Mouse (Mus musculus) forebrain, embryonic 12.5 days (tissue): ENCODE data around the gene Prkaca. TPM values are rescaled to one million over a fixed set of nuclear protein-coding genes. Genes with fewer than 3 reads are reported as not detected.

Experiments used
- ATAC-seq: fragments of 200-750 bp; cut with Nextera tagmentation; 2 replicates; pipeline ENCODE4 v1.8.0; 2017; ENCODE audit warnings: moderate TSS enrichment; ENCODE audit not compliant: low FRiP score
- H3K27ac ChIP-seq: fragments of 300-500 bp; sonication (generic); 2 replicates; pipeline ENCODE4 v1.5.1; 2016; ENCODE audit warnings: mild to moderate bottlenecking
- H3K27me3 ChIP-seq: fragments of 300-500 bp; sonication (generic); 2 replicates; pipeline ENCODE4 v1.6.1; 2016; ENCODE audit warnings: mild to moderate bottlenecking
- H3K36me3 ChIP-seq: fragments of 300-500 bp; sonication (generic); replicated peaks from 2 replicates; pipeline ENCODE4 v1.6.1; 2016; ENCODE audit warnings: mild to moderate bottlenecking
- H3K4me1 ChIP-seq: fragments of 300-500 bp; sonication (generic); 2 replicates; pipeline ENCODE4 v1.6.1; 2016
- H3K4me2 ChIP-seq: fragments of 300-500 bp; sonication (generic); 2 replicates; pipeline ENCODE4 v1.6.1; 2016; ENCODE audit warnings: mild to moderate bottlenecking, moderate library complexity
- H3K4me3 ChIP-seq: fragments of 300-500 bp; sonication (generic); replicated peaks from 2 replicates; pipeline ENCODE4 v1.5.1; 2016; ENCODE audit warnings: mild to moderate bottlenecking
- H3K9ac ChIP-seq: fragments of 300-500 bp; sonication (generic); 2 replicates; pipeline ENCODE4 v1.6.1; 2016; ENCODE audit warnings: mild to moderate bottlenecking
- H3K9me3 ChIP-seq: fragments of 300-500 bp; sonication (generic); 2 replicates; pipeline ENCODE4 v1.6.1; 2016
- WGBS: fragments of 180-500 bp; shearing (Covaris S2); methylation state at CpG from one replicate; pipeline ENCODE4 v1.1.7; 2016; 5-methylcytosine and 5-hydroxymethylcytosine counted together
- polyA plus RNA-seq: library from polyadenylated mRNA; unstranded; fragments of >200 nt; fragmentation: Nextera tagmentation; extraction: Ambion mirVana; gene quantifications from 2 replicates; pipeline ENCODE4 v1.2.1, GENCODE M21; 2016

Prkaca gene
- polyA plus RNA-seq, 1 experiment from 2014 or later, result 181 TPM

DNA sequence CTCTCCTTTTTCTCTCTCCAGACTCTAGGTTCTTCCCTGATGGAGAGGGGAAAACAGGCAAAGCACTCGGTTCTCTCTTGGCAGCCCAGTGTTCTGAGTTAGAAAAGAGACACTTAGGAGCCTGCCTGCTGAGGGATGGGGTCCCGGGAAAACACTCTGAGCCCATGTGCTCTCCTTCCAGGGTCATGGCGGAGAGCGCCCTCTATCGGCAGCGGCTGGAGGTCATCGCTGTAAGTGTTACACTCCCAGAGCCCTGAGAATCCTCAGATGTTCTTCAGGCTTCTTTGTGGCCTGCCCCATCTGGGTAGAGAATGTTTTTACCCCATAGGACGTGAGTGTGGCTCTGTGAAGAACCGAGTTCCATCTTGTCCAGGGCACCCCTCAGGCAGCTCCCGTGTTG lies 51.4 kb downstream of the Prkaca start:
- Histone ChIP-seq H3K9me3 (no peaks in the 10 kb centered on the region), H3K4me1 (peaks cover 20% of the 10 kb centered on the region; the same call in 1 of the 2 replicates), H3K4me2 (no peak overlapping the region), H3K4me3 (no peak overlapping the region), H3K9ac (no peak overlapping the region), H3K27ac (no peak overlapping the region), H3K36me3 (no peaks in the 10 kb centered on the region), H3K27me3 (peaks cover 83% of the 10 kb centered on the region)
- 13% methylated on average over 10 of the region's 10 CpGs for WGBS
- no peak for ATAC-seq

- H3K4me3 ChIP-seq, result peak overlapping the region; percentile 53
- no peaks in the 10 kb centered on the region for H3K9me3 ChIP-seq
- H3K4me1 ChIP-seq, result peaks cover 20% of the 10 kb centered on the region; the same call in 1 of the 2 replicates
- no peaks in the 10 kb centered on the region for H3K36me3 ChIP-seq
- 1% methylated on average over 41 of the region's 41 CpGs for WGBS
- no peak overlapping the region for H3K27ac ChIP-seq
- H3K9ac ChIP-seq, result peak overlapping the region; percentile 56
- peaks cover 75% of the 10 kb centered on the region for H3K27me3 ChIP-seq
- H3K4me2 ChIP-seq, result peak overlapping the region; percentile 88
- ATAC-seq, result peak; percentile 84
Observed at GRCm38 (mm10) chr8:84025863-84026262, 53.1 kb downstream of the Prkaca start.

GRCm38 (mm10) chr8:84027449-84027848 lies 54.7 kb downstream of the Prkaca start:
- Histone ChIP-seq H3K4me3 (no peak overlapping the region), H3K36me3 (no peaks in the 10 kb centered on the region), H3K9me3 (no peaks in the 10 kb centered on the region), H3K4me1 (peaks cover 12% of the 10 kb centered on the region; the same call in 1 of the 2 replicates), H3K27ac (no peak overlapping the region), H3K27me3 (peaks cover 59% of the 10 kb centered on the region), H3K9ac (no peak overlapping the region), H3K4me2 (no peak overlapping the region)
- ATAC-seq, result no peak
- WGBS, result 8% methylated on average over 10 of the region's 10 CpGs

DNA sequence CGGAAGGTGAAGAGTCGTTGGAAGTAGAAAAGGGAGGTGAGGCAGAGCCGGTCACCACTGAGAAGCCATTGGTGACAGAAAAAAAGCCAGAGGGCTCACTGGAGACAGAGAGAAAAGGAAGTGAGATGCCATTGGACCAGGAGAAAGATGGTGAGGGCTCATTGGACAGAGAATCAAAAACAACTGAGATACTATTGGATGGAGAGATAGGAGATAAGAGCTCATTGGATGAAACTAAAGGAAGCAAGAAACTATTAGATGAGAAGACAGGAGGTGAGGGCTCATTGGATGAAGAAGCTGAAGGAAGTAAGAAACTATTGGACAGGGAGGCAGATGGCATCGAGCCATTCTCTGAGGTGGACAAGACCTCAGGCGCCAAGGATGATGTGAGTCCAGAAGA lies 56.5 kb downstream of the Prkaca start:
- no peaks in the 10 kb centered on the region for H3K36me3 ChIP-seq
- H3K27me3 ChIP-seq, result peaks cover 52% of the 10 kb centered on the region
- WGBS, result 85% methylated on average over 5 of the region's 5 CpGs
- no peak overlapping the region for H3K4me2 ChIP-seq
- H3K9me3 ChIP-seq, result no peaks in the 10 kb centered on the region
- H3K9ac ChIP-seq, result no peak overlapping the region
- H3K4me3 ChIP-seq, result no peak overlapping the region
- no peak overlapping the region for H3K27ac ChIP-seq
- H3K4me1 ChIP-seq, result peaks cover 12% of the 10 kb centered on the region; the same call in 1 of the 2 replicates
- no peak for ATAC-seq

- Histone ChIP-seq H3K27ac (no peak overlapping the region), H3K36me3 (no peaks in the 10 kb centered on the region)
- ATAC-seq, result no peak
Observed at GRCm38 (mm10) chr8:84032777-84033176, 60.0 kb downstream of the Prkaca start.

GRCm38 (mm10) chr8:84038015-84038414 lies 65.2 kb downstream of the Prkaca start:
- H3K4me3 ChIP-seq, result no peak overlapping the region
- peaks cover 72% of the 10 kb centered on the region for H3K27me3 ChIP-seq
- H3K27ac ChIP-seq, result no peak overlapping the region
- H3K9ac ChIP-seq, result no peak overlapping the region
- H3K36me3 ChIP-seq, result no peaks in the 10 kb centered on the region
- ATAC-seq, result no peak
- H3K4me2 ChIP-seq, result no peak overlapping the region
- peaks cover 11% of the 10 kb centered on the region for H3K4me1 ChIP-seq
- H3K9me3 ChIP-seq, result no peaks in the 10 kb centered on the region
- 82% methylated on average over 5 of the region's 5 CpGs for WGBS

More at GRCm38 (mm10) chr8:84032777-84033176, 60.0 kb downstream of the Prkaca start:
- H3K27me3 ChIP-seq, result peaks cover 40% of the 10 kb centered on the region
- H3K9me3 ChIP-seq, result no peaks in the 10 kb centered on the region
- H3K4me3 ChIP-seq, result no peak overlapping the region
- H3K9ac ChIP-seq, result no peak overlapping the region
- H3K4me1 ChIP-seq, result no peaks in the 10 kb centered on the region
- 83% methylated on average over 4 of the region's 4 CpGs for WGBS
- no peak overlapping the region for H3K4me2 ChIP-seq

- Histone ChIP-seq H3K4me3 (no peak overlapping the region), H3K4me1 (peaks cover 15% of the 10 kb centered on the region), H3K9ac (no peak overlapping the region), H3K27me3 (peaks cover 79% of the 10 kb centered on the region), H3K36me3 (no peaks in the 10 kb centered on the region), H3K27ac (no peak overlapping the region), H3K4me2 (no peak overlapping the region), H3K9me3 (no peaks in the 10 kb centered on the region)
- ATAC-seq, result no peak
- WGBS, result 9% methylated on average over 5 of the region's 5 CpGs
Observed at GRCm38 (mm10) chr8:84039050-84039449, 66.3 kb downstream of the Prkaca start.

GRCm38 (mm10) chr8:84042066-84042947 lies 69.5 kb downstream of the Prkaca start, which contains the start of gene Il27ra:
Gene Il27ra, minus strand, starts transcription at chr8:84042589.
- Histone ChIP-seq H3K36me3 (no peaks in the 10 kb centered on the region), H3K4me1 (peaks cover 23% of the 10 kb centered on the region), H3K9ac (0 out of 2 replicates have a peak within 1 kb of the TSS, but pooled peaks have one; percentile 3), H3K4me2 (peak within 1 kb of the TSS; percentile 62), H3K27ac (no peak within 1 kb of the TSS), H3K4me3 (peak within 1 kb of the TSS; percentile 37), H3K27me3 (peaks cover 86% of the 10 kb centered on the region), H3K9me3 (no peaks in the 10 kb centered on the region)
- WGBS, result 5% methylated on average over 40 of the region's 40 CpGs
- ATAC-seq, result peak; percentile 69

- peaks cover 86% of the 10 kb centered on the region for H3K27me3 ChIP-seq
- peaks cover 23% of the 10 kb centered on the region for H3K4me1 ChIP-seq
- H3K9me3 ChIP-seq, result no peaks in the 10 kb centered on the region
- H3K4me2 ChIP-seq, result peak overlapping the region; percentile 62; the same call in 1 of the 2 replicates
- no peak overlapping the region for H3K27ac ChIP-seq
- WGBS, result 45% methylated on average over 12 of the region's 12 CpGs
- no peak overlapping the region for H3K9ac ChIP-seq
- no peaks in the 10 kb centered on the region for H3K36me3 ChIP-seq
- ATAC-seq, result no peak
- H3K4me3 ChIP-seq, result peak overlapping the region; percentile 37; the same call in 1 of the 2 replicates
Observed at GRCm38 (mm10) chr8:84042948-84043342, 70.2 kb downstream of the Prkaca start.

- no peak overlapping the region for H3K9ac ChIP-seq
- 0 out of 2 replicates have a peak overlapping the region, but pooled peaks have one; percentile 17 for H3K4me2 ChIP-seq
- H3K4me1 ChIP-seq, result peaks cover 23% of the 10 kb centered on the region
- no peak overlapping the region for H3K4me3 ChIP-seq
- 5% methylated on average over 7 of the region's 7 CpGs for WGBS
- no peaks in the 10 kb centered on the region for H3K9me3 ChIP-seq
- ATAC-seq, result no peak
- H3K27ac ChIP-seq, result no peak overlapping the region
- no peaks in the 10 kb centered on the region for H3K36me3 ChIP-seq
- peaks cover 82% of the 10 kb centered on the region for H3K27me3 ChIP-seq
Observed at GRCm38 (mm10) chr8:84044103-84044502, 71.3 kb downstream of the Prkaca start.

GRCm38 (mm10) chr8:84044900-84045299 lies 72.1 kb downstream of the Prkaca start, which contains the start of gene Rln3:
Gene Rln3, minus strand, starts transcription at chr8:84045000.
- H3K9me3 ChIP-seq, result no peaks in the 10 kb centered on the region
- H3K4me2 ChIP-seq, result peak within 1 kb of the TSS; percentile 17
- 4% methylated on average over 9 of the region's 9 CpGs for WGBS
- no peaks in the 10 kb centered on the region for H3K36me3 ChIP-seq
- peaks cover 23% of the 10 kb centered on the region for H3K4me1 ChIP-seq
- ATAC-seq, result no peak
- peaks cover 81% of the 10 kb centered on the region for H3K27me3 ChIP-seq
- no peak within 1 kb of the TSS for H3K4me3 ChIP-seq
- no peak within 1 kb of the TSS for H3K27ac ChIP-seq
- H3K9ac ChIP-seq, result no peak within 1 kb of the TSS; the same call in 1 of the 2 replicates
